Mouse (Mus musculus) CD4-positive, CD25-positive, alpha-beta regulatory T cell, adult 4 months (primary cell): ENCODE measurements around the gene Gm7271. TPM values are rescaled to one million over a fixed set of nuclear protein-coding genes. Genes with fewer than 3 reads are reported as not detected.

Experiments
- ATAC-seq: one replicate; pipeline ENCODE4 v1.8.0; 2017
- polyA plus RNA-seq, 2 experiments: library from polyadenylated mRNA; unstranded; fragments of 100-300 nt; shearing (Covaris generic); gene quantifications; one replicate each; pipeline ENCODE4 v1.2.1; 2017

The Gm7271 gene
- polyA plus RNA-seq, result not detected

DNA sequence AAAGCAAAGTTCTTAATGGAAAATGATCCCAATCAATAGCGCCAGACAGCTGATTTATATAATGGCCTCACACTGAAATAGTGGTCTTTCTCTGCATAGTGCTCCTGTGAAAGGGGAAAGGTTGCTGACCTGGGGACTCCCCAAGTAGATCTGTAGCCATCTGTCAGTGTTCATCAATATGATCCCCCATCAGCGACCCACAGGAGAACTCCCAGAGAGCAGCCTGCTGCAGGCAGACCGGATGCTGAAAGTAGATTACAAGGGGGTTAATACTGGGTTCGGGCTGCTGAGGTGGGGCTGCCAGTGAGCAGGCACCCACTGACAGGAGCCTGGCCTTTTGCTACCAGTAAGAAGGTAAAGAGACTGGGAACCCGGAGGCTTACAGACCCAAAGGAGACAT lies at the start of gene Gm7271:
Gene Gm7271 (plus strand): TSS at position 230 of the 400 bp plus-strand sequence.
- ATAC-seq, result no peak

DNA sequence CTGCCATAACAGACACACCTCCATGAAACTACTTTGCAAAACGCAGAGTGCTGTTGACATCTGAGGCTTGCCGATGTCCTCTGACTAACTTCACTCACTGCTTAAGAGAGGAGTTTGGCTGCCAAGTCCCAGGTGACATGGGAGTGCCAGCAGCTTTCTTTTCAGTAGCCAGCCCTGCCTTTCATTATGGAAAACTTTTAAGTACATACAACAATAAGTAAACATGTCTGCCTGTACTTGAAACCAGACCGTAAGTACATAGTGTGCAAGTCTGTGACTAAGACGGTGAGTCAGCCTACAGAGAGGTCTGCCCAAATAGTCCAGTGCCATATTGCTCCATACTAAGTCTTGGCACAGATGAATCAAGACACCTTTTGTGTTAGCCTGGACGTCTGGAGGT lies 46.7 kb upstream of the Gm7271 start:
- no peak for ATAC-seq

DNA sequence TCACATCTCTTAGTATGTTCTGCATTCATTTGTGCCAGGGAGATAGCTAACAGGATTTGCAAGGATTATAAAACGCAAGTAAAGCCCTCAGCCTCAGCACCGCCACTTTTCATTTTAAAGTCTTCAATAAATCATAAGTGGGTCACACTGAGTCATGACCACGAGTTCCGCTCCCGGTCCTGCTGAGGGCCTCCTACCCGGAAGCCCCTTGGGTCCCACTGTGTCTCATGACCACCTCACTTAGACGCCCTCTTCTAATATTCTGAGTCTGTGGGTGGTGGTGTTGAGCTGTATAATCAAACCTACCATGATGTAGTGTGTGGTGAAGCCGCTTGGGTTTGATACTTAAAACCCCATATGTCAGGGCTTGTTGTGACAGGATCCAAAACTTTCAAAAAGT lies 46.1 kb upstream of the Gm7271 start:
- ATAC-seq, result no peak

DNA sequence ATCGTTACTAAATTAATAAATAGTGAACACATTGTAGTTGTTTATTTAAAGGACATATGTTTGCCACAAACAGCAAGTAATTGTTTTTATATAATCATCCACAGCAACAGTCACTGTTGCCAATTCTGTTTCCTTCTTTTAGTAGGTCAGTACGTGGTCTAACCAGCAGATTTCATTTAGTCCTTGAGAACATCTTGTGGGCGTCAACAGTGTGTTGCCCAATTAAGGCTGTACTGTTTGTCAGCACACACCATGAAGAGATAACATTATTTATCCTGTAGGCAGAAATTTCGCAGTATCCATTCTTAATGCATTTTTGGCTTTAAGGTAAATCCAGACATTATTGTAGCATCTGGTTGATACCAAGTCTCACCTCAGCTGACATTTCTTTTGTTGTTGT lies 42.4 kb upstream of the Gm7271 start:
- ATAC-seq, result no peak

DNA sequence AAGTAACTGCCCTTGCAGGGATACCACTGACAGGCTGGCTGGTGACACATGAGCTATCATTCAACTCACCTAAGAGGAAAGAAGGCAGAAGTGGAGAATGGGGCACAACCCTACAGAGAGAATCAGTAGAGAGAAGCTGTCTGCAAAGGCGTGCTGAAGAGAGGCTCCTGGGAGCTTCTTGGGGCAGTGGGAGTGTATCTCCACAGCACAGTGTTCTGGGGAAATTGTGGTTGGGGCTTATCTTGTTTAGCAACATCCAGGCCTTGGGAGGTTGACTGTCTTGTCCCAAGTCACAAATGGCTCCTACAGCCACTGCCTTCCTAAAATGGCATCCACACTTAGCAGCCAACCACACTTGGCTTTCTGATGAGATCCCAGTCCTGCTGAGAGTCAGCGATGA lies 8.9 kb upstream of the Gm7271 start:
- no peak for ATAC-seq

DNA sequence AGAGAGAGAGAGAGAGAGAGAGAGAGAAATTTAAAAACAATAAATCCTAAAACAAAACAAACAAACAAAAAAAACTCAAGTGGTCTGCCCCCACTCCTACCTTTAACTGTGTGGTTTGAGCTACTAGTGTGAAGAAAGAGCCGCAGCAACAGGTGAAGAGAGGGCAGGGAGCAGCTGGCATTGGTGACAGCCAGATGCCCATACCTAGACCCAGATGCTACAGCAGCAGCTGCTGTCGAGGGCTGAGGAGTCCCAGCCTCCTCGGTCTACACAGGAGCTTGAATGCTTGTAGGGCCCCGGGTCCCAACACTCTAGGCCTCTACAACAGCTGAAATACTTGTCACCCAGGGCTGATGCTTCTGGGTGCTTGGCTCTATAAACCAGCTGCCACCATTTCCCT lies 7.0 kb upstream of the Gm7271 start:
- no peak for ATAC-seq

DNA sequence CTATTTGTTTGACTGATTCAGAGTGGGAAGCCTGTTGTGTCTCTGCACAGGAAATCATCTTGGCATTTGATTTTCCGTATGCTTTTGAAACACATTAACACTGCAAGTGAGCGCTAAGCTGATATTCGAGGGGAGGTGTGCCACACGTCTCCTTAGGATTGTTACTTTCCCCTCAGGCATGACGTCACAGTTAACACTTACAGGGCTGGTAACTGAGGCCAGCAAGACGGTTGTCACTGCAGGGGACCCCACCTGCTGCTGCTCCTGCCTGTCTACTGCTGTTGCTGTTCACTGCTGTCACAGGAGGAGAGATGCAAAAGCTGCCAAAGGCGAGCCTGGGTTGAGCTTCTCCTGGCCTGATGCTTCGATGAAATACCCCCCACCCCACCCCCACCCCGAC lies 6.1 kb upstream of the Gm7271 start:
- ATAC-seq, result no peak

DNA sequence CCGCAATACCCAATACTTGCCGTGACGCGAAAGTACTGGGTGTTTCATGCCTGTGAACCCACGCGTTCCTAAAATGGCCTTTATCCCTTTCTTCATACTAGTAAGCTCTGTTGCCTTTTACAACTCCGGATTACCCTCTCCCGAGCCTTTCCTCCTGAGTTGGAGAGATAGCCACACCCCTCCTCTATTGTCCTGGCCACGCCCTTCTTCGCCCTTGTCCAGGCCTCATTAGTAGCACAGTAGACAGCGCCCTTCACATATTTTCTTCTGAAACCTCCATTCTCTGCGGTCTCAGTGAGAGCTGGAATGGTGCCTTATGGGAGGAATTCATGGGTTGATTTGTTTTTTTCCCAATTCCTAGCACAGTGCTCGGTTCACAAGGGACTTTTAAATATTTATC lies 11.3 kb downstream of the Gm7271 start:
- no peak for ATAC-seq

DNA sequence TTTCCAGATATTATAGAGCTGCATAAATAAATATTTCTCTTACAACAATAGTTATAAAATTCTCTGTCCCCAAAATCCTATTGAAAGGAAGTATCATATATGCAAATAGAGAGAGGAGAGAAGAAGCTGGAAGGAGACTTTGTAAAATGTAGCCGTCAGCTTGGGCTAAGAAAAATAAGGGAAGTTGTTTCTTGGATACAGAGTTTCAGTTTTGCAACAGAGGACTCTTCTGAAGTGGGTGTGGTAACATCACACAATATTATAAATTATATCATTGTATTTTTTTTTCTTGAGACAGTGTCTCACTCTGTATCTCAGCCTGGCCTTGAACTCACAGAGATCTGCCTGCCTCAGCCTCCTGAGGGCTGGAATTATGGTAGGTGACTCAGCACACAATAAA lies 38.6 kb downstream of the Gm7271 start:
- no peak for ATAC-seq

DNA sequence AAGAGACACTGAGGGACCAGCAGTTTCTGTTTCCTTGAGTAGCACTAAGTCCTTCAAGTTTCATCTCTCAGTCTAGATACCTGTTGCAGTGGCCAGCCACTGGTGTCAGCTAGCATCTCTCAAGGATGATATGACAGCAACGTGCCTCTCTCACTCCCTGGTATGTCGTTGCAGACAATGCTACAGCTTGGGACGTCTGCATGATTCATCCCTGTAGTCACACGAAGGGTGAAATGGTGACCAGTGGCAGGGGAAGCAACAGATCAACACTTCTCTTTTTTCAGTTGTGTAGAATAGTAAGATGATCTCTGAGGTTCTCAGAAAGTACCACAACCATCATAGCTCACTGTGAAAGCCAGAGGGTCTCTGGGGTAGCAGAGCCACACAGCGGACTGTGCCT lies 40.8 kb downstream of the Gm7271 start:
- no peak for ATAC-seq

DNA sequence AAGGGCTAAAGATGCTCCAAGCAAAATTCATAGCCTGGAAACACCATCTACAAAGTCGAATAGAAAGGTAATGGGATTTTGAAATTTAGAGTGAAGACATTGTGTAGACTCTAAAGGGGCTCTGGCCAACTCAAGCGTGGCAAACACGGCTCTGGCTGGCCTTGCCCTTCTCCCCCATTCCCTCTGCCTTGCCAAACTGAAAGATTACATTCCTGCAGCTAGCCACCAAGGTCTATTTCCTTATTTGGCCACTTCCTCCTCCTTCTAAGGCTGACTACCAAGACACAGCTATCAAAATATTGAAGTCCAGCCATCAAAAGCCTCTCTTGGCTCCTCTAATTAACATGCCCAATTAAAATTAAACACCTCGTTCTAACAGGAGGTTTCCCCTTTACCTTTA lies 41.2 kb downstream of the Gm7271 start:
- no peak for ATAC-seq

DNA sequence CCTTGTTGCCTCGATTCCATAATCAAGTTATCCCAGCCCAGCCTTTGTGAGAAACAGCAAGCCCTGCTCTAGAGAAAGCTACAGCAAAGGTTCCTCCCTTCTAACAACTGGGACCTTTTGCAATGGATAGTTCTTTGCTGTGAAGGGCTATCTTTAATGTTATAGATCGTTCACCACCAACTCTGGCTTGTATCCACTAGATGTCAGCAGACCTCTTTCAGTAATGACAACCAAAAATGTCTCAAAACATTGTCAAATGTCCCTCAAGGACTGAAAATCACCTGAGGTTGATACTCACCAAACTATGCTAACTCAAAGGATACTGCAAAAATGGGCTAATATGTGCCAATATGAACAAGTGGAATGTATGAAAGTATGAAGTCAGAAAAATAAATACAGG lies 42.0 kb downstream of the Gm7271 start:
- no peak for ATAC-seq

DNA sequence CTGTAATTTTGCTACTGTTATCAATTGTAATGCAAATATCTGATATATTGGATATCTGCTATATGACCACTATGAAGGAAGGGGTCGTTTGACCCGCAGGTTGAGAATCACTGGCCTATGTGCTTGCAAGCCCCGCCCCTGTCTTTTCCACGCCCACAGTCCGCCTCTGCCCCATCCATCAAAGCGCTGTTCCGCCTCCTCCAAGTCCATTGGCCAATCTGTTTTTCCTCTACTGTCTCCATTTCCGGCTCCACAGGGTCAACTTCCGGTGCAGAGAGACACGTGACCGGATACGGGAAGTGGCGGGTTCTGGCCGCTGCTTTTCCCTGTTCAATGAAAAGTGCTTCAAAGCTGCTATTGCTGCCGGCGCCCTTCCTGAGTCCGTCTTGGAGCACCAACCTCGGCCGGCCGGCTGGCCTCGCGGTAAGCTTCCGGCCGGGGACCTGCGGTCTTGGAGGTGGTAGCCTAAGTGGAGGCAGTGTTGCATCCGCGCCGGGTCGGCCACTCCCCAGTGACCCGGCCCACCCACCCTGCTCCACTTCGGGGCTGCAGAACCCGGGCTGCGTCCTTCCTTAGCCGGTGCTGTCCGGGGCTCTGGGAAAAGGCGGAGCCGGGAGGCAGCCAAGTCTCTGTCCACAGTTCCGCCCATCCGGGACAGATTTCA lies 45.3 kb downstream of the Gm7271 start, which contains the start of gene Exoc1:
Gene Exoc1 (plus strand): TSS at position 272 of the 664 bp plus-strand sequence.
- ATAC-seq, result peak; percentile 100

DNA sequence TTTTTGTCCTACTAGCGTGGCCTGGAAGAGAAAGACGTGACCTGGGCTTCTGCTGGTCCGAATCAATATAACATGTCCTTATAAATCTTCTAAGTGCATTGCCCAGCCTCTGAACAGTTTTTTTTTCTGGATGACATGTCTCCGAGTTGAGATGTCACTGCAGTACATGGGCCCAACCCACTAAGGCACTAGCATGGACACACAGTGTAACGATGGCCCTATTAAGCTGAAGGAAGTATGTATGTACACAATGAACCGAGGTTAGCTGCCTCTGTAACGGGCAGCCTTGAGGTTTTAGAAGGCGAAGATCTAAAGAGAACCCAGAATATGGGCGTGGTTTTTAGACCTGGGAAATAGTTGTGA lies 45.8 kb downstream of the Gm7271 start:
- no peak for ATAC-seq

DNA sequence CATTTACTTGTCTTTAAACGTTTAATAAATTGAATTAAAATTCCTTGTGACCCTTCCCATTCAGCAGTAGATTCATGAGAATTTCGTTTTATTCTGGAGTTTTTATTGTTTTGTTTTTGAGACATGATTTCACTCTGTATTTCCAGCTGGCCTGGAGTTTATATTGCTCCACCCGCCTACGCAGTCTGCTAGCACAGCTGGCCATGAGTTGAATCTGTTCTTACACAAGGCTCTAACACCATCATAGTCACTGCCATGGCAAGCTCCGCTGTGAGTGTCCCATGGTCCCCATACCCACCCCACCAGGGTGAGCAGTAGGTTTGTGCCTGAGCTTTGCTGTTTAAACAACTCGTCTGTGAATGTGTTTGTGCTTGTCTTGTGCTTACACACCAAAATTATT lies 49.3 kb downstream of the Gm7271 start:
- ATAC-seq, result no peak

DNA sequence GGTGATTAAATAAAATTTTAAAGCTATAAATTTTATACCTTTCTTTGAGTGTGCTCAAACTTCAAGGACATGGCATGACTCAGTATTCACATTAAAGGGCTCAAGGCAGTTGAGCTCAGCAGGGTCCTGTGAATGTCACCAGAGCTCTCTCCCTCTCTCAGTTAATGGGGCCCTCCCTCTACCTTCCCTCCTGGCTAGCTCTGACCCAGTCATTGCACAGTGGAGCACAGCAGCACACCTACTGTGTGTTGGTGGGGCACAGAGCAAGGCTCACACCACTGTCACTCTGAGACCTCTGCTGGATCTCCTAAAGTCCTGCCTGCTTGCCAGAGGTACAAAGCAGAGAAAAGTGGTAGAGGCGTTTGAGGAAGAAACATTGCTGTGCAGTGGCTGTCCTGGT lies 52.4 kb downstream of the Gm7271 start:
- no peak for ATAC-seq

DNA sequence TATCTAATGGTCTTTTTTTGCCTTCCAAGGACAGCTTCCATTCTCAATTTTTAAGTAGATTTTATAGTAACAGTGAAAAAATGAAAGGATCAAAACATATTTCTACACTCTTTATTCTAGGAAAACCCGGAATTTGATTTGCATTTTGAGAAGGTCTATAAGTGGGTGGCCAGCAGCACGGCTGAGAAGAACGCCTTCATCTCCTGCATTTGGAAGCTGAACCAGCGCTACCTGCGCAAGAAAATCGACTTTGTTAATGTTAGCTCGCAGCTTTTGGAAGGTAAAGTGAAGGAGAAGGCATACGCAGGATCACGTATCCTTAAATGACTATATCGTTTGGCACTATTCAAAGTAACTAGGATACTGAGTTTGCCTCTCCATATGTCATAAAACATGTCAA lies 53.7 kb downstream of the Gm7271 start:
- ATAC-seq, result no peak

DNA sequence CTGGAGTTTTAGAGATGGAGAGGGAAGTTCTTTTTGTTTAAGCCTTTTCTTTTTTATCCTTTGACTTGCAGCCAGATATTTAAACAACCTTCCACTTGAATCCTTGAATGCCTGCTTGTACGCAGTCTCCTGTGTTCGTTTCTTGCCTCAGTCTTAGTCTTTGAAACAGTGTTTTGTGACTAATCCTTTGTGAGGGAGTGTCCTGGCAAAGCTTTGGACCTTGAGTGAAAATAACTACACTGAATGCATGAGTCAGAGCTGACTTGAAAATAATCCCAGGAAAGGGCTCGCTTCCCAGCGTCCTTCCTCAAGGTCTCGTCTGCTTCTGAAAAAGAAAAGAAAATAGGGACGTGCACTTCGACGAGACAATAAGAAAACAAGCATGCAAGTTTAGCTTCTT lies 56.3 kb downstream of the Gm7271 start:
- ATAC-seq, result no peak

DNA sequence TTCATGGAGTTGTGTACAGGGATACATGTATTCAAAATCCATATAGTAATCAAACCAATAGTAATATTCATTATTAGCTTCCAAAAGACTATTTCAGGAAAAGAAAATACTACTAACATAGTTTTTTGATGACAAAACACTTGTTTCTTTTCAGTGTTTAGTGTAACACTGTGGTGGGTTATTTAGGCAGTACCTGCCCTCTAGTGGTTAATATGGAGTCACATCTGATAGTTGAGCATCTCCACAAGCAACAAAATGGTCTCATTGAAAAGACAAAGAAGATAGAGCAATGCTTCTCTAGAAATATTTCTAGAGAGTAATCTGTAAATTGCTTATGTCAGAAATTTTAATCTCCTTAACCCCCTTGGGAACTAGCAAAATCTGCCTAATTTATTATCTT lies 57.0 kb downstream of the Gm7271 start:
- ATAC-seq, result peak; percentile 58

DNA sequence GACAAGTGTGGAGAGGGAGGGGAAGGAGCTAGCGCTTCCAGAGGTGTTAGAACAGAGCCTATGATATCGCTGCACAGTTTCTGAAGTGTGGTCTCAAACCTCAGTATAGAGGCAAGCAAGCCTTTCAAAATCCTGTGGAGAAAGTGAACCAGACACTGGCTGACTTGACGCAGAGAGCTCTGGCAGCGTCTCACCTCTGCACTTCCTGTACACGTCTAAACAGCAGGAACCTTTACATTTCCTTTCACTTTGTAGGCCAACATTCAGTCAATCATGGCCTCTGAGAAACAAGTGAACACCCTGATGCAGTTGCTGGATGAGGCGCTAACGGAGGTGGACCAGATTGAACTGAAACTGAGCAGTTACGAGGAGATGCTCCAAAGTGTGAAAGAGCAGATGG lies 59.4 kb downstream of the Gm7271 start:
- ATAC-seq, result peak; percentile 53

DNA sequence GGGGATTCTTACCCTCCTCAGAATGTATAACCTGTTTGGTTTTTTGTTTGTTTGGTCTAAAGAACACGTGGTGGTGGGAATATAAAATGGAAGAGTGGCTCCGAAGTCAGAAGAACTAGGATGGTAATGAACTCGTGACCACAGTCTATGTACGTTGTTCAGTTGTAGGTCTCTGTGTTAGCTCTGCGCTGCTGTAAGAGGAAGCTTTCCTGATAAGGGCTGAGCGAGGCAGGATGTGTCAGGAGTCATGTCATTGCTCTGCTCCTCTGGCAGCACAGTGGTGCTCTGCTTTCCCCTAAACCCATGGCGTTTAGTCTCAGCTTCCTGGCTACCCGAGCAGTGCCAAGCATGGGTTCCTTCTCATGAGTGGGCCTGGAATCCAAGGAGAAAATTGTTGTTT lies 66.6 kb downstream of the Gm7271 start:
- ATAC-seq, result no peak

DNA sequence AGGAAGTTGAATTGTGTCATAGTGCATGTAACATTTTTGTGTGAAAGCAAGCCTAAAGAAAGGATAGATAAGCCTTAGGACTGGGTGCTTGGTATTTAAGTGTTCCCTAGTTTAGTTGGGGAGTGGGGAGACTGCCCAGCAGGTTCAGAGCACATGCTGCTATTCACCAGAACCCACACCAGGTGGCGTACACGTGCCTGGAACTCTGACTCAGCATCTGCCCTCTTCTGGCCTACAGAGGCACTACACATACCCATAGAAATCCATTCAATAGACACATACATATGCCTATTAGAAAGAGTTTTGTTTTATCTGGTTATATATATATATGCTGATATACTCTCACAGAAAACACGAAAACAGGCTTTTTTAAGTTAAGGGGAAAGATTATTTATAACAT lies 81.5 kb downstream of the Gm7271 start:
- peak; percentile 100 for ATAC-seq
